Mouse (Mus musculus) bone marrow, adult 2 months (tissue): ENCODE measurements at regions not wholly inside any gene's neighbourhood (a gene's known extent, or its start where the extent isn't known, plus 50 kb on each side); places are given as distances from the start of the nearest gene placed in this dataset.
A peak's percentile ranks its signal among the peaks of the same experiment; 100 is the strongest.

Experiments used
- H3K27ac ChIP-seq: fragments of 200-500 bp; 2 replicates; pipeline ENCODE4 v1.5.1; 2012; ENCODE audit warnings: low read depth, mild to moderate bottlenecking, control low read depth, inconsistent platforms, low read length; ENCODE audit not compliant: control insufficient read depth, poor library complexity, insufficient read depth
- H3K4me1 ChIP-seq: fragments of 200-500 bp; 2 replicates; pipeline ENCODE4 v1.6.1; 2011; ENCODE audit warnings: low read length; ENCODE audit not compliant: control insufficient read depth, insufficient read depth
- H3K4me3 ChIP-seq: fragments of 200-500 bp; replicated peaks from 2 replicates; pipeline ENCODE3; 2011; ENCODE audit warnings: mild to moderate bottlenecking, low read depth, low read length, control low read depth; ENCODE audit not compliant: control insufficient read depth
- CTCF ChIP-seq: fragments of 200-500 bp; IDR thresholded peaks from 2 replicates; pipeline ENCODE4 v1.5.1; 2011; ENCODE audit warnings: low read length, control low read depth; ENCODE audit not compliant: control insufficient read depth, insufficient read depth
- POLR2A ChIP-seq: fragments of 200-500 bp; IDR thresholded peaks from 2 replicates; pipeline ENCODE4 v1.6.1; 2011; ENCODE audit warnings: low read depth, mild to moderate bottlenecking, control low read depth, low read length, borderline replicate concordance; ENCODE audit not compliant: control insufficient read depth
- WGBS: fragments of 180-500 bp; shearing (Covaris S2); methylation state at CpG from one replicate; pipeline ENCODE4 v1.1.7; 2018; 5-methylcytosine and 5-hydroxymethylcytosine counted together

- no peak for TF ChIP-seq POLR2A
- TF ChIP-seq CTCF = no peak
- Histone ChIP-seq H3K27ac (no peak overlapping the region), H3K4me3 (no peak overlapping the region), H3K4me1 (peaks cover 1% of the 10 kb centered on the region)
- 5% methylated on average over 30 of the region's 30 CpGs for WGBS
Observed at GRCm38 (mm10) chr13:84345791-84346511, 123.9 kb downstream of the Tmem161b start.

- Histone ChIP-seq H3K4me3 (no peak overlapping the region), H3K27ac (no peak overlapping the region), H3K4me1 (peaks cover 1% of the 10 kb centered on the region)
- no peak for TF ChIP-seq CTCF
- TF ChIP-seq POLR2A = no peak
- WGBS = 12% methylated on average over 2 of the region's 2 CpGs
Observed at GRCm38 (mm10) chr13:84346569-84346968, 124.5 kb downstream of the Tmem161b start.

- H3K4me3 ChIP-seq = no peak overlapping the region
Observed at GRCm38 (mm10) chr13:84347181-84347913, 125.3 kb downstream of the Tmem161b start.

GRCm38 (mm10) chr13:84347914-84348700 lies 126.0 kb downstream of the Tmem161b start:
- WGBS = under 1% methylated on average over 34 of the region's 34 CpGs
- Histone ChIP-seq H3K4me3 (peak overlapping the region; percentile 59), H3K4me1 (peaks cover 1% of the 10 kb centered on the region), H3K27ac (no peak overlapping the region)
- TF ChIP-seq POLR2A = no peak
- peak; percentile 15; the same call in 1 of the 2 replicates for TF ChIP-seq CTCF

More at GRCm38 (mm10) chr13:84347181-84347913, 125.3 kb downstream of the Tmem161b start:
- Histone ChIP-seq H3K4me1 (peaks cover 1% of the 10 kb centered on the region), H3K27ac (no peak overlapping the region)
- TF ChIP-seq CTCF (no peak), POLR2A (no peak)
- WGBS = 8% methylated on average over 21 of the region's 21 CpGs

- 2% methylated on average over 9 of the region's 9 CpGs for WGBS
- H3K4me1 ChIP-seq = peaks cover 1% of the 10 kb centered on the region
- TF ChIP-seq POLR2A (no peak), CTCF (no peak)
Observed at GRCm38 (mm10) chr13:84348701-84348975, 126.5 kb downstream of the Tmem161b start.

GRCm38 (mm10) chr13:84349001-84349720 lies 127.1 kb downstream of the Tmem161b start:
- peaks cover 1% of the 10 kb centered on the region for H3K4me1 ChIP-seq
- H3K4me3 ChIP-seq = peak overlapping the region; percentile 32
- no peak for TF ChIP-seq POLR2A
- TF ChIP-seq CTCF = no peak
- no peak overlapping the region for H3K27ac ChIP-seq
- under 1% methylated on average over 23 of the region's 23 CpGs for WGBS

More at GRCm38 (mm10) chr13:84348701-84348975, 126.5 kb downstream of the Tmem161b start:
- H3K27ac ChIP-seq = no peak overlapping the region
- peak overlapping the region; percentile 59 for H3K4me3 ChIP-seq

GRCm38 (mm10) chr13:84349721-84350040 lies 127.6 kb downstream of the Tmem161b start:
- H3K4me1 ChIP-seq = peaks cover 1% of the 10 kb centered on the region
- H3K27ac ChIP-seq = no peak overlapping the region
- TF ChIP-seq POLR2A (no peak), CTCF (no peak)
- 39% methylated on average over 4 of the region's 4 CpGs for WGBS
- no peak overlapping the region for H3K4me3 ChIP-seq
